Mouse (Mus musculus): ENCODE data around the gene Dnajc3. TPM values are rescaled to one million over a fixed set of nuclear protein-coding genes. Genes with fewer than 3 reads are reported as not detected.

The Dnajc3 gene
- total RNA-seq, 1 experiment: 21.8 TPM

- no peak for DNase-seq (ENCODE audit: low read depth, low spot score)
Observed at GRCm38 (mm10) chr14:118948841-118949240, 11.1 kb downstream of the Dnajc3 start.

GRCm38 (mm10) chr14:118951912-118952583, 14.3 kb downstream of the Dnajc3 start:
- Histone ChIP-seq H3K36me3 (ENCODE audit: control insufficient read depth, insufficient read depth, low read length, poor library complexity, severe bottlenecking) (no peaks in the 10 kb centered on the region; the same call in 1 of the 2 replicates), H3K27ac (ENCODE audit: insufficient read depth, low read depth, low read length, poor library complexity, severe bottlenecking) (no peak overlapping the region), H3K9me3 (ENCODE audit: control insufficient read depth, insufficient read depth, low read depth, low read length) (no peaks in the 10 kb centered on the region), H3K9ac (ENCODE audit: insufficient read depth, low read depth, low read length, poor library complexity, severe bottlenecking) (no peak overlapping the region), H3K4me3 (ENCODE audit: insufficient read depth in 1 of 2, low read depth in 1 of 2, low read length in 2 of 2, poor library complexity in 1 of 2, severe bottlenecking in 1 of 2) (no peak overlapping the region), H3K4me1 (ENCODE audit: control insufficient read depth in 2 of 2, insufficient read depth in 2 of 2, low read length in 2 of 2, poor library complexity in 1 of 2) (0 out of 4 replicates have a peak, but pooled peaks cover 0 to 2% of the 10 kb centered on the region in 2 experiments)
- TF ChIP-seq ZNF384 (IDR thresholded peaks at IDR 0.05; ENCODE audit: low read depth, low read length) (no peak), HCFC1 (IDR thresholded peaks at IDR 0.05; ENCODE audit: borderline replicate concordance, insufficient read depth, low read length) (no peak), MAFK (IDR thresholded peaks at IDR 0.05; ENCODE audit: insufficient read depth, low read depth, low read length) (no peak), CHD2 (IDR thresholded peaks at IDR 0.05; ENCODE audit: low read depth, low read length) (no peak), ZC3H11A (IDR thresholded peaks at IDR 0.05; ENCODE audit: borderline replicate concordance, low read depth, low read length) (no peak)
- DNase-seq (ENCODE audit: low read depth, low spot score): no peak
- in situ Hi-C loops (cut with MboI; ENCODE audit: low sequenced_read_pairs in 2 of 2, unreplicated experiment in 2 of 2): no loop called here

More at GRCm38 (mm10) chr14:118948841-118949240, 11.1 kb downstream of the Dnajc3 start:
- Histone ChIP-seq H3K36me3 (ENCODE audit: control insufficient read depth, insufficient read depth, low read length, poor library complexity, severe bottlenecking) (no peaks in the 10 kb centered on the region; the same call in 1 of the 2 replicates), H3K9ac (ENCODE audit: insufficient read depth, low read depth, low read length, poor library complexity, severe bottlenecking) (no peak overlapping the region), H3K4me1 (ENCODE audit: control insufficient read depth in 2 of 2, insufficient read depth in 2 of 2, low read length in 2 of 2, poor library complexity in 1 of 2) (peaks cover 0 to 6% of the 10 kb centered on the region in 2 experiments; a peak in 1 of 4 replicates), H3K27ac (ENCODE audit: insufficient read depth, low read depth, low read length, poor library complexity, severe bottlenecking) (no peak overlapping the region), H3K9me3 (ENCODE audit: control insufficient read depth, insufficient read depth, low read depth, low read length) (no peaks in the 10 kb centered on the region), H3K4me3 (ENCODE audit: insufficient read depth in 1 of 2, low read depth in 1 of 2, low read length in 2 of 2, poor library complexity in 1 of 2, severe bottlenecking in 1 of 2) (no peak overlapping the region)
- in situ Hi-C loops (cut with MboI; ENCODE audit: low sequenced_read_pairs in 2 of 2, unreplicated experiment in 2 of 2): no loop called here
- TF ChIP-seq CHD2 (IDR thresholded peaks at IDR 0.05; ENCODE audit: low read depth, low read length) (no peak), ZC3H11A (IDR thresholded peaks at IDR 0.05; ENCODE audit: borderline replicate concordance, low read depth, low read length) (no peak), HCFC1 (IDR thresholded peaks at IDR 0.05; ENCODE audit: borderline replicate concordance, insufficient read depth, low read length) (no peak), ZNF384 (IDR thresholded peaks at IDR 0.05; ENCODE audit: low read depth, low read length) (no peak), MAFK (IDR thresholded peaks at IDR 0.05; ENCODE audit: insufficient read depth, low read depth, low read length) (no peak)

DNA sequence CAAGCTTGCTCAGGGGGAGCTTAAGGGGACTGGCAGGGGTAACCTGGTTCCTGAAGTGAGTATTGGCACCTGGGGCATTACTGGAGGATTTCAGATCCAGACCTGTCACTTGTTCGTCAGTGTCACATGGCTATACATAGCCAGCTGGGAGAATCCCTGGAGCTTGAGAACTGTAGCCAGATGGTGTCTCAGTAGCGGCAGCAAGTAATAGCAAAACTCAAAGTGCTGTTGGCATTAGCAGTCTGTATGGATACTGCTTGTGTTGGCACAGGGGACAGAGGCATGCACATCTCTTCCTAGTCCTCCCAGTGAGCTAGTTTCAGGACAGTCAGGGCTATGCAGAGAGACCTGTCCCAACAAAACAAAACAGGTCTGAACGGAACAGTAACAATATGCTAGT, 20.2 kb downstream of the Dnajc3 start:
- H3K27ac ChIP-seq (ENCODE audit: insufficient read depth, low read depth, low read length, poor library complexity, severe bottlenecking): no peak overlapping the region
- H3K36me3 ChIP-seq (ENCODE audit: control insufficient read depth, insufficient read depth, low read length, poor library complexity, severe bottlenecking): peaks cover 8% of the 10 kb centered on the region
- no peak for TF ChIP-seq HCFC1 (IDR thresholded peaks at IDR 0.05; ENCODE audit: borderline replicate concordance, insufficient read depth, low read length)
- TF ChIP-seq CHD2 (IDR thresholded peaks at IDR 0.05; ENCODE audit: low read depth, low read length): no peak
- TF ChIP-seq ZNF384 (IDR thresholded peaks at IDR 0.05; ENCODE audit: low read depth, low read length): no peak
- TF ChIP-seq MAFK (IDR thresholded peaks at IDR 0.05; ENCODE audit: insufficient read depth, low read depth, low read length): no peak
- no peak for TF ChIP-seq ZC3H11A (IDR thresholded peaks at IDR 0.05; ENCODE audit: borderline replicate concordance, low read depth, low read length)
- DNase-seq (ENCODE audit: low read depth, low spot score): no peak
- no peak overlapping the region for H3K9ac ChIP-seq (ENCODE audit: insufficient read depth, low read depth, low read length, poor library complexity, severe bottlenecking)
- in situ Hi-C loops (cut with MboI; ENCODE audit: low sequenced_read_pairs in 2 of 2, unreplicated experiment in 2 of 2): no loop called here
- no peaks in the 10 kb centered on the region for H3K9me3 ChIP-seq (ENCODE audit: control insufficient read depth, insufficient read depth, low read depth, low read length)
- H3K4me3 ChIP-seq (ENCODE audit: insufficient read depth in 1 of 2, low read depth in 1 of 2, low read length in 2 of 2, poor library complexity in 1 of 2, severe bottlenecking in 1 of 2): no peak overlapping the region
- H3K4me1 ChIP-seq (ENCODE audit: control insufficient read depth in 2 of 2, insufficient read depth in 2 of 2, low read length in 2 of 2, poor library complexity in 1 of 2): no peaks in the 10 kb centered on the region

GRCm38 (mm10) chr14:118965356-118966000, 27.7 kb downstream of the Dnajc3 start:
- Histone ChIP-seq H3K4me1 (ENCODE audit: control insufficient read depth in 2 of 2, insufficient read depth in 2 of 2, low read length in 2 of 2, poor library complexity in 1 of 2) (no peaks in the 10 kb centered on the region), H3K27ac (ENCODE audit: insufficient read depth, low read depth, low read length, poor library complexity, severe bottlenecking) (no peak overlapping the region), H3K36me3 (ENCODE audit: control insufficient read depth, insufficient read depth, low read length, poor library complexity, severe bottlenecking) (peaks cover 3% of the 10 kb centered on the region), H3K9ac (ENCODE audit: insufficient read depth, low read depth, low read length, poor library complexity, severe bottlenecking) (no peak overlapping the region), H3K4me3 (ENCODE audit: insufficient read depth in 1 of 2, low read depth in 1 of 2, low read length in 2 of 2, poor library complexity in 1 of 2, severe bottlenecking in 1 of 2) (no peak overlapping the region), H3K9me3 (ENCODE audit: control insufficient read depth, insufficient read depth, low read depth, low read length) (no peaks in the 10 kb centered on the region)
- in situ Hi-C loops (cut with MboI; ENCODE audit: low sequenced_read_pairs in 2 of 2, unreplicated experiment in 2 of 2): no loop called here
- TF ChIP-seq ZC3H11A (IDR thresholded peaks at IDR 0.05; ENCODE audit: borderline replicate concordance, low read depth, low read length): no peak
- no peak for TF ChIP-seq HCFC1 (IDR thresholded peaks at IDR 0.05; ENCODE audit: borderline replicate concordance, insufficient read depth, low read length)
- no peak for TF ChIP-seq CHD2 (IDR thresholded peaks at IDR 0.05; ENCODE audit: low read depth, low read length)
- no peak for TF ChIP-seq MAFK (IDR thresholded peaks at IDR 0.05; ENCODE audit: insufficient read depth, low read depth, low read length)
- no peak for TF ChIP-seq ZNF384 (IDR thresholded peaks at IDR 0.05; ENCODE audit: low read depth, low read length)
- no peak for DNase-seq (ENCODE audit: low read depth, low spot score)
